Mouse (Mus musculus) bone marrow, adult 2 months (tissue): ENCODE measurements at regions not wholly inside any gene's neighbourhood (a gene's known extent, or its start where the extent isn't known, plus 50 kb on each side); places are given as distances from the start of the nearest gene placed in this dataset.

ENCODE experiments used
- CTCF ChIP-seq: fragments of 200-500 bp; IDR thresholded peaks from 2 replicates; pipeline ENCODE4 v1.5.1; 2011; ENCODE audit warnings: low read length, control low read depth; ENCODE audit not compliant: control insufficient read depth, insufficient read depth
- POLR2A ChIP-seq: fragments of 200-500 bp; IDR thresholded peaks from 2 replicates; pipeline ENCODE4 v1.6.1; 2011; ENCODE audit warnings: low read depth, mild to moderate bottlenecking, control low read depth, low read length, borderline replicate concordance; ENCODE audit not compliant: control insufficient read depth

GRCm38 (mm10) chr12:106676566-106676965 lies 666.5 kb downstream of the Vrk1 start:
- TF ChIP-seq CTCF, result no peak
- TF ChIP-seq POLR2A, result no peak
